Mouse (Mus musculus) neutrophil, adult 5-6 weeks (primary cell): ENCODE results near the gene Selenoh. TPM values are rescaled to one million over a fixed set of nuclear protein-coding genes. Genes with fewer than 3 reads are reported as not detected.

Experiments used
- ATAC-seq: fragments of 151-379, 151-347 bp; 2 replicates; pipeline ENCODE4 v1.8.0; 2017; ENCODE audit warnings: mild to moderate bottlenecking, moderate TSS enrichment; ENCODE audit not compliant: insufficient number of reproducible peaks, poor library complexity, low FRiP score, severe bottlenecking; ENCODE audit errors: extremely low read depth
- total RNA-seq: library from RNA; stranded (forward); fragments of 200-1000 nt; gene quantifications from 2 replicates; pipeline ENCODE4 v1.2.3, GENCODE M21; 2017

The Selenoh gene
- total RNA-seq = 20.6 and 24.8 TPM in 2 replicates

- ATAC-seq = peak; percentile 86
Observed at GRCm38 (mm10) chr2:84670569-84670933, at the start of gene Selenoh. Gene Selenoh, minus strand, starts transcription at chr2:84670770.

DNA sequence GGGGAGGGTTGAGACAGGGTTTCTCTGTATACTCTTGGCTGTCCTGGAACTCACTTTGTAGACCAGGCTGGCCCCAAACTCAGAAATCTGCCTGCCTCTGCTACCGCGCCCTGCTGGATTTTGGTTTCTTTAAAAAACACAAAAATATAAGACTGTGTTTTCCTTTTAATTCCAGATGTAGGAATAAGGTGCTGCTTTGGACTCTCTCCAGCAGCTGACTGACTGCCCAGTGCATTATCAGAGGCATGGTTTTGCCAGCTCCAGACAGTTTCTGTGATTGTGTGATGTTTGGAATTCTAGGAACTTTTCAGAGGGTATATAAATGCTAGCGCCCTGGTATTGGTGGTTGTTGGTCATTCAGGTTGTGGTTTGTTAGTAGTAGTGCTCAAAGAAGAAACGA is 46.8 kb upstream of the Selenoh start:
- no peak for ATAC-seq

DNA sequence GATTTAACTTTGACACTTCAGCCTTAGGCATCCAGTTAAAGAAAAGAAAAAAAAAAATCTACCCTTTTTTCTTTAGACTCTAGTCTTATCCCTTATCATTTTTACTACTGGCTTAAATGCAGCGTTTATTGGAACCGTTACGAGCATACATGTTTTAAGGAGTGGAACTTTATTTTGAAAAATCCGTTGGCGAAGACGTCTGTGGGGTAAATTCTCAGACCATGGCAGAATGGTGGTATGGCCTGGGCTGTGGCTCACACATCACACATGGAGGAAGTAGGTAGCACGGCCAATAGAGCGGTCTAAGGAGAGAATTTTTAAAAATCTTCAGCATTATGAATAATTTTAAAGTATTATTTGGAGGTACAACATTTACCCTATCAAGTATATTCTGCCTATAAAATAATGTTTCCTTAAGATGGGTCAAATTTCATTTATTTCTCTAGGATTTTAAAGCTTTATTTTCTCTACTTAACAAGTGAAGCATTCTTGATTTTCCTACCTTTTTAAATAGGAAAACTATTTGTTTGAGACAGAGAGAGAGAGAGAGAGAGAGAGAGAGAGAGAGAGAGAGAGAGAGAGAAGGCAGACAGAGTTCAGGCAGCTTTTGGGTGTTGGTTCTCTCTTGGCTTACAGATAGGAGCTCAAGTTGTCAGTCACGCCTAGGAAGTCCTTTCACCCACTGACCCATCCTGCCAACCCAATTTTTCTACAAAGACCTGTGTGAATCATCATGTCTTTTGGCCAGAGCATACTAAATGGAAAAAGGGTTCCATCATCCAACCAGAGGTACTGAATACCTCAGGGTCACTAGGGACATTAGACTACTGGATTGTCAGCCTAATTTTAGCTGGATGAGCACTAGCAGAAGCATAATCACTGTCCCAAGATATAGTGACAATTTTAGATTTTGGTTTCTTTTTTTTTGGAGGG is 46.1 kb upstream of the Selenoh start:
- ATAC-seq = no peak

DNA sequence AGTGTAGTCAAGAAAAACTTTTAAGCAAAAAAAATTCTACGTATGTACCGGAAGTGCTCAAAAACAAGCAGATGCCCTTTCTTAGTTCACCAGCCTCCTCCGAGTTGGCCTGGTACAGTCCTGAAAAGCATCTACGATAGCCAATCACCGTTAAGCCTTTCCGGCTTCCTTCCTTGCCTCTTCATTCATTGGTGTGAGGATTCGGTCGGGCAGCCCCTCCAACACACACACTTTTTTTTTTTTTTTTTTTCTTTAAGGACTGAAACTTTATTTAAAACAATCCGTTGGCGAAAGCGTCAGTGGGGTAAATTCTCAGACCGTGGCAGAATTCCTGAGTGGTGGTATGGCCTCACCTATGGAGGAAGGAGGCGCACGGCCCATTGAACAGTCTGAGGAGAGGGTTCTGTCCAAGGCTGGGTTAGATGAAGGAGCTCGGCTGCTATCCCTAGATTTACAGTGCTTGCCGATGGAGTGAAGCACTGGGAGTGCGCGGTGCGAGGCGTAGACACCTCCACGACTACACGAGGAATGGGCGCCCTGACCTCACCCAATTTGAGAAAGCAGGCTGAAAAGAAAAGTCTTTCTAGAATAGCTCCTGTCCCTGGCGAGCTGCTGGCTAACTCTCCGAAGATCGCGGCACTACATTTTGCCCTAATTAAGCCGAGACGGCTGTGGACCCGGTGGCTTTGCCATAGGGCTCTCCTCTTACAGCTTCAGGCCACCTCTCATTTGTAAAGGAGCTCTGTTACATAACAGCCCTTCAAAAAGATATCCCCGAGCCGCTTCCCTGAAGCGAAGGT is 45.2 kb upstream of the Selenoh start:
- peak; percentile 89 for ATAC-seq

DNA sequence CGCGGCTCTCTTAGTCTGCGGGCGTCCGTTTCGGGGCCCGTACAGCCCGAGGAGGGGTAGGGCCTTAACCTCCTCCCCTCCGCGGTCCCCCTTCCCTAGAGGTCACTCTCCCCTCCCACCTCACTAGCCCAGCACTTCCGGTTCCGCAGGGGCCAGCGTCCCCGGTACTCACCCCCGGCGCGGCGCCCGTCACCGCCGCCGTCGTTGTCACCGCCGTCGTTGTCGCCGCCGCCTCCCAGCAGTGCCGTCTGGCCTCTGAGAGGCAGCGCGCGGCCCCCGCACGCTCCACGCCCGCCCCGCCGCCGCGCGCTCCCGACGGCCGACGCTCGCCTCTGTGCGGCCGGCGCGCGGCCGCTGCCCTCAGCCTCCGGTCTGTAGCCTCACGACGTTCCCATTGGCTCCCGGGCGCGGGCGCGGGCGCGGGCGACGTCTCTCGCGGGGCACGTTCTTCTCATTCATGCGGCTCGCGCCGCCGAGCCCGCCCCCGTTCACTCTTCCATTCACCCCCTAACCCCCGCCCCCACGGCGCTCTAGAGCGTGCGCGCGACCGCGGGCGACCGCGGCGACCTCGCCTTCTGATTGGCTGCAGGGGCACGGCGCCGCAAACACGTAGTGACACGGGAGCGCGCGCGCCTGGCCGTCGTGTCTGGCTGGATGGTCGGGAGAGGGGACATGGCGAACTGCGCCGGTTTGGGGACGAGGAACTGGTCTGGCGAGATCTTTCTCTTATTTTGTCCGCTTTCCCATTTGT is 44.4 kb upstream of the Selenoh start, which contains the start of gene Zdhhc5:
Zdhhc5 (minus strand) TSS at position 370 of the 751 bp plus-strand sequence.
- peak; percentile 79 for ATAC-seq

DNA sequence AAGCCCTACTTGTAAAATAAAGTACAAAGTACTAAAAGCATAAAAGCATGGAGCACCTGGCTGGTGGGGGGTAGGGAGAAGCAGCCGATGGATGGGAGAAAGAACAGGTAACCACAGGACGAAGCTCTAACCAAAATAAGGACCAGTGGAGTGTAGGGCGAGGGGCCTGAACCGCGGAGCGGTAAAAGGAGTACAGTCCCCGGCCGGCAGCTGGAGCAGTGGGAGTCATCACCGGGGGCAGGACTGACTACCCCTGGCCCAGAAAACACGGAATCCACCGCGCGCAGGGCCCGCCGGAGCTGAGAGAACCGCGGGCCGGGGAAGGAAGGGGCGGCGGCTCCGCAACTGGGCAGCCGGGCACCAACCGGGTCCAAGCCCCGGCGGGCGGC is 43.8 kb upstream of the Selenoh start:
- no peak for ATAC-seq

GRCm38 (mm10) chr2:84711898-84712297 is 41.3 kb upstream of the Selenoh start:
- no peak for ATAC-seq

DNA sequence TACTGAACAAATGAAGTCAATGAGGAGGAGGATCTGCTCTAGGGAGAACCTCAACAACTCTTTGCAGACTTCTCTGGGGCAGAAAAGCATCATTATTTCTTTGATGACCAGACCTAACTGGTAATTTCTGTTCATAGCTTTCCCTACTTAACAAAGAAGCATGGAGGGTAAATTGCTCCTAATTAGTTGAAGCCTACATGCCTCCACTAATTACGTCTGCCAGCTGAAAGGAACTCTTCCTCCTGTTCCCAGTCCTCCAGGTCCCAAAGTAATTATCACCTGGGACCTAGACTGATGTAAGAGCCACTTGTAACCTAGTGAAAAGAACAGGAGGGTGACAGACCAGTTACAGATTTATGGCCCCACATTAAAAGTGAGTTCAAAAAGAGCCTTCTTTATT is 37.0 kb upstream of the Selenoh start:
- ATAC-seq = no peak

- ATAC-seq = no peak
Observed at GRCm38 (mm10) chr2:84705295-84705694, 34.7 kb upstream of the Selenoh start.

- ATAC-seq = no peak
Observed at GRCm38 (mm10) chr2:84704329-84704728, 33.8 kb upstream of the Selenoh start.

DNA sequence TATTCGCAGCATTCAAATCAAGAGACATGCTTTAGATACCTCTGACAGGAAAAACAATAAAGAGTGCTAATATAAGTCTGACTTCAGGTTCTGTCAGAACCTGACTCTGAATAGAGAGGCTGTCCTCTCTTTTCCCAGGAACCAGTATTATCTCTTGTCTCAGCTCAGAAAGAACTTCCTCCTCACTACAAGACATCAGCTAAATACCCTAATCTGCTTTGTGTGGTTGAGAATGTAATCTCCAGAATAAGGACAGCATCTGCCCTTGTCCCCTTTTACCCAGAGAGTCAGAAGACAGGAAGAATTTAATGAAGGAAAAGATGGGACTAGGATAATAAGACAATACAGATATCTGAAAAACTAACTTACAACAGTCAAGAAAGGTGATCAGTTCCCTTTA is 32.9 kb upstream of the Selenoh start:
- ATAC-seq = no peak

GRCm38 (mm10) chr2:84695007-84695695 is 24.6 kb upstream of the Selenoh start:
- ATAC-seq = no peak

- ATAC-seq = no peak
Observed at GRCm38 (mm10) chr2:84690050-84690449, 19.5 kb upstream of the Selenoh start.

DNA sequence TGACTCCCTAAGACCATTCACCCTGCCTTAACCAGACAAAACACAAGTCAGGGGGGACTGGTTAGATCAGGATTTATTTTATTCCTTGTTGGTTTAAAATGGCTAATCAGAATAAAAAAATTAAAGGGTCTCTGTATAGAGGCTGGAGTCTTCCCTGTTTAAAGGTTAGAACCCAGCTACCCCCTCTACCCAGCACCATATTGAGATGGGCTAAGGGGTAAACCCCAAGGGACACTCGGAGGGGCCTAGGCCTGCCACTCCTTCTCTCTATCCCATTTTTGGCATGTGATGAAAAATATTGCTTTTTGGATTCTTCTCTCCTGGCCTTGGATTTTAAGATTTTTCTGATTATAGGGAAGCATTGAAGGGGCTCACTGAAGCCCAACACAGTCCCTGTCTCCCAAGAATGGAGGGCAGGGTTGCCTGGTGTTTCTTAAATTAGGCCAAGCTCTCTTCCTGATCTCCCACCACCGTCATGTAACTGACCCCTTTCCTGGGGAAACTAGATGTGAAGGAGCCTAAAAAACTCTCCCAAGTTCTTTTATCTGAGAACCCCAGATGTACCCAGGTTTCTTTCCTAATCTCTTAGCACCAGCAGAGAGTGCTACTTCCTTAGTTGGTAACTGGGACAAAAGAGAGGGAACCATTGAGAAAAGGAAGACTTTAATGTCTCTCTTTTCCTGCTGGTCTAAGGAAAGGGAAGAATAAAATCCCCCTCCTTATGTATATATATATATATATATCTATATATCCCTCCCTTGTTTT is 17.7 kb upstream of the Selenoh start:
- ATAC-seq = no peak

DNA sequence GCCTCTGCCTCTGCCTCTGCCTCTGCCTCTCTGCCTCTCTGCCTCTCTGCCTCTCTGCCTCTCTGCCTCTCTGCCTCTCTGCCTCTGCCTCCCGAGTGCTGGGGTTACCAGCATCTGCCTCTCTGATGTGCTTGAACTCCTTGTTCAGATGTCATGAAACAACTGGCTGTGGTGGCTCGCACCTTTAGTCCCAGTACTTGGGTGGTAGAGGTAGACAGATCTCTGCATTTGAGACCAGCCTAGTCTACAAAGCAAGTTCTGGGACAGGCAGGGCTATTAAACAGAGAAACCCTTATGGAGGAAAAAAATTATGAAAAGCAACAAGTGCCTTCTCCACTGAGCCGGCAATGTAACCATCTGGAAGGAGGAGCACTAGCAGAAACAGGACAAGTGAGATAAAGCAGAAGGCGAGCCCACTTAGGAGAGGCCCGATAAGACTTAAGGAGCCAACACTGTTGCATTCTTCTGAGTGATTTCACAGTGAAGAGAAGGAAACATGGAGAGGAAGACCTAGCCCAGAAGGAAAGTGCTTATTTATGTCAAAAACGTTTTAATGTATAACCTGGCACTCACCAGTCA is 12.1 kb upstream of the Selenoh start:
- no peak for ATAC-seq

GRCm38 (mm10) chr2:84679016-84679415 is 8.4 kb upstream of the Selenoh start, which contains the start of gene Tmx2:
Gene Tmx2, minus strand, starts transcription at chr2:84679140.
- ATAC-seq = no peak

DNA sequence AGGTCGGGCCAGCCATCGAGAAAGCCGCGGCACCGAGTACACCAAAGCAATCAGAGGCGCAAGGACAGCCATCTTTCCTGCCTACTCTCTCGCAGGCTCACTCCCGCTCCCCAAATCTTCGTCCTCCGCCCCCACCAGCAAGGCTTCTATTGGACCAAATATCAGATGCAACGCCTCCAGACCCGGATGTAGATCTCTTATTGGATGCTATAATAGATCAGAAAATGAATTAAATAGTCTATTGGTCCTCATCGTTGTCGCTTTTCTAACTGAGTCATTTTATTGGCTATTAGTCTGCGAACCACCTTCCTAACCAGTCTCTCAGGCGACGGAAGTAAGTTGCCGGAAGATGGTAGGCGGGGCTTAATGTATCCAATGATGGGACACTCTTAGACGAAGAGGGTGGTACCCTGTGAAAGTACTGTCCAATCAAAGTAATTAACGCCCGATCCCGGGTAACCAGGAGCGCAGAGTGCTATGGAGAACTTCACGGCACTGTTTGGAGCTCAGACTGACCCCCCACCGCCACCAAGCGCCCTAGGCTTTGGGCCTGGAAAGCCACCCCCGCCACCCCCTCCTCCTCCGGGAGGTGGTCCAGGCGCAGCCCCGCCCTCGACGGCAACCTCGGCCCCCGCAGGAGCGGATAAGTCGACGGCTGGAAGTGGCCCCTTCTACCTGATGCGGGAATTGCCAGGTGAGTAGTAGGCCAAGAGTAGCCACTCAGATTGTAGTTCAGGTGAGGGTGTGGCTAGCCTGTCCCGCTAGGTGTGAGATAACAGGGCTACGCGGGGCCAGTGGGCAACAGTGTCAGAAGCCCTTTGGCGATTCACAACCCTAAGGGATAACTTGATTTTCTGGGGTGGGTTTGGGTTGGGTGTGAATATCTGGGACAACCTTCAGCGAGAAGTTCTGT is 7.7 kb upstream of the Selenoh start, which contains the start of the genes Gm28635 and Med19:
Gm28635 (minus strand) TSS at position 74 of the 913 bp plus-strand sequence.
Med19 (plus strand) TSS at position 435 of the 913 bp plus-strand sequence.
- peak; percentile 97 for ATAC-seq
